ENCODE assay signal across 14 mouse cellular contexts in the genomic region with DNA sequence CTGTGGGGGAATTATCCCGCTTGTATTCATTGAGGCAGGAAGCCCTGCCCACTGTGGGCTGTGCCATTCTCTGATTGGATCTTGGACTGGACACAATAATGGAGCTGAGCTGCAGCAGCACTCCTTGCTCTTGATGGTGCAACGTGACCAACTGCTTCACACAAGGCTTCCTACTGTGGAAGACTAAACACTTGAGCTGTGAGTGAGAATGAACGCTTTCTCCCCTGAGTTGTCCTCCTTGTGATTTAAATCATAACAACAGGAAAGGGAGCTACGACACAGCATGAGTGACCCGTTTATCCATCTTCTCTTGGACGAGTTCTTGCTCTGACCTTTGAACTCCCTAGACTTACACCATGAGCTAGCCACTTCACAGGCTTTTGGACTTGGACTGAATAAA.
"Had no signal": no experiment of that assay in that cellular context is flagged by ENCODE, and none has a peak within 500 bp of the region (broad histone marks: within the 10 kb centered on the region; RNA-seq: fewer than 3 reads in every experiment).

No protein-coding gene starts in this region.

- H3K4me3 ChIP-seq: megakaryocyte, embryonic 14.5 days; midbrain, embryonic 13.5 days; midbrain, embryonic 15.5 days; neural tube, embryonic 12.5 days; stomach, embryonic 15.5 days had no signal

- H3K36me3 ChIP-seq: midbrain, embryonic 13.5 days; midbrain, embryonic 15.5 days; neural tube, embryonic 12.5 days; stomach, embryonic 15.5 days had no signal

- H3K27ac ChIP-seq: midbrain, embryonic 13.5 days; midbrain, embryonic 15.5 days; neural tube, embryonic 12.5 days; stomach, embryonic 15.5 days; stomach, postnatal 0 days had no signal

- H3K9me3 ChIP-seq: midbrain, embryonic 13.5 days; midbrain, embryonic 15.5 days; neural tube, embryonic 12.5 days; stomach, embryonic 15.5 days had no signal

- H3K27me3 ChIP-seq: megakaryocyte, embryonic 14.5 days; midbrain, embryonic 13.5 days; midbrain, embryonic 15.5 days; neural tube, embryonic 12.5 days; stomach, embryonic 15.5 days had no signal

- DNase-seq: lung, adult 18-20 months; lung, embryonic 14.5 days; lung, postnatal 10 days; lung, postnatal 4 days; right cerebral cortex, postnatal 14 days; thymus, adult 18-20 months; thymus, postnatal 14 days; thymus, postnatal 36 days had no signal

- H3K4me1 ChIP-seq: megakaryocyte, embryonic 14.5 days; midbrain, embryonic 15.5 days; stomach, embryonic 15.5 days had no signal
